14 mouse cellular contexts compared by ENCODE assay signal in the genomic region with DNA sequence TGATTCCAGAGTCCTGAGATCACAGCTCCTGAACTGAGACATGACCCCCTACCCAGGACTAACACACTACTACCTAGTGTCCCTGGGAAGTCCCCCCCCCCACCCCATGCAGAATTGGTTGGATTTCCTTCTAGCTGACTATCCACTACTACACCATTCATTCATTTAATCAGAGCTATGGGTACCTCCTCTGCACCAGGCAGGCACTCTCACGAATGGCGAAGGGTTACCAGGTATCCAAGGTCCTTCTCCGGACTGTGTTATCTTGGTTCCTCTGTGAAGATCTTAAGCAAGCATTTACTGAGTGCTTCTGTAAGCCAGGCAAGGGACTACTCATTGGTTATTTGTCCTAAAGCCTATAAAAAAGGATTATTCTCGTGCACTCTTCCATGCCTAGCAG.
"Had no signal": no experiment of that assay in that cellular context is flagged by ENCODE, and none has a peak within 500 bp of the region (broad histone marks: within the 10 kb centered on the region; RNA-seq: fewer than 3 reads in every experiment).

No protein-coding gene starts in this region.

- H3K36me3 ChIP-seq: lung, embryonic 15.5 days; midbrain, embryonic 13.5 days; midbrain, embryonic 15.5 days; neural tube, embryonic 12.5 days had no signal

- H3K9ac ChIP-seq: liver, embryonic 14.5 days; lung, embryonic 15.5 days; midbrain, embryonic 13.5 days; midbrain, embryonic 15.5 days; neural tube, embryonic 12.5 days had no signal

- ATAC-seq: midbrain, embryonic 13.5 days; midbrain, embryonic 15.5 days had no signal

- H3K9me3 ChIP-seq: lung, embryonic 15.5 days; midbrain, embryonic 13.5 days; midbrain, embryonic 15.5 days; neural tube, embryonic 12.5 days had no signal

- H3K27ac ChIP-seq: liver, embryonic 14.5 days; lung, embryonic 15.5 days; macrophage; midbrain, embryonic 13.5 days; midbrain, embryonic 15.5 days; neural tube, embryonic 12.5 days had no signal

- DNase-seq: lung, adult 2 months; lung, postnatal 10 days; right cerebral cortex, postnatal 14 days; thymus, adult 2 months; thymus, postnatal 25 days; thymus, postnatal 4 days had no signal

- H3K4me2 ChIP-seq: lung, embryonic 15.5 days; midbrain, embryonic 11.5 days; midbrain, embryonic 13.5 days; midbrain, embryonic 15.5 days; neural tube, embryonic 12.5 days had no signal

- H3K4me1 ChIP-seq: lung, embryonic 15.5 days; megakaryocyte, embryonic 14.5 days; midbrain, embryonic 13.5 days; midbrain, embryonic 15.5 days; neural tube, embryonic 12.5 days had no signal

- H3K4me3 ChIP-seq: lung, embryonic 15.5 days; megakaryocyte, embryonic 14.5 days; midbrain, embryonic 13.5 days; midbrain, embryonic 15.5 days; neural tube, embryonic 12.5 days had no signal

- H3K27me3 ChIP-seq: lung, embryonic 15.5 days; megakaryocyte, embryonic 14.5 days; neural tube, embryonic 12.5 days had no signal
